Mouse (Mus musculus): ENCODE data around the gene Cass4.

Gene Cass4

GRCm38 (mm10) chr2:172440640-172441005 lies 47.0 kb downstream of the Cass4 start:
- DNase-seq (ENCODE audit: low spot score in 2 of 2), result no peak

GRCm38 (mm10) chr2:172441176-172441575 lies 47.6 kb downstream of the Cass4 start:
- DNase-seq (ENCODE audit: low spot score in 2 of 2), result no peak

- no peak for DNase-seq (ENCODE audit: low spot score in 2 of 2)
Measured at GRCm38 (mm10) chr2:172445617-172446016, 52.0 kb downstream of the Cass4 start.

- peak in 1 of 2 experiments; percentile 18 for DNase-seq (ENCODE audit: low spot score in 2 of 2)
Measured at GRCm38 (mm10) chr2:172447317-172447716, 53.7 kb downstream of the Cass4 start.

- DNase-seq (ENCODE audit: low spot score in 2 of 2), result peak in 1 of 2 experiments; percentile 19
Measured at GRCm38 (mm10) chr2:172448329-172448728, 54.7 kb downstream of the Cass4 start.

- no peak for DNase-seq (ENCODE audit: low spot score in 2 of 2)
Measured at GRCm38 (mm10) chr2:172450640-172451039, 57.0 kb downstream of the Cass4 start.

GRCm38 (mm10) chr2:172452031-172452430 lies 58.4 kb downstream of the Cass4 start:
- DNase-seq (ENCODE audit: low spot score in 2 of 2), result no peak

- no peak for DNase-seq (ENCODE audit: low spot score in 2 of 2)
Measured at GRCm38 (mm10) chr2:172452458-172452857, 58.9 kb downstream of the Cass4 start.

GRCm38 (mm10) chr2:172458496-172458895 lies 64.9 kb downstream of the Cass4 start, which contains the start of gene Gcnt7:
TSS of gene Gcnt7 (minus strand) at chr2:172458596.
- no peak for DNase-seq (ENCODE audit: low spot score in 2 of 2)

- DNase-seq (ENCODE audit: low spot score in 2 of 2), result no peak
Measured at GRCm38 (mm10) chr2:172460647-172461046, 67.1 kb downstream of the Cass4 start.

- DNase-seq (ENCODE audit: low spot score in 2 of 2), result no peak
Measured at GRCm38 (mm10) chr2:172462813-172463212, 69.2 kb downstream of the Cass4 start.

- no peak for DNase-seq (ENCODE audit: low spot score in 2 of 2)
Measured at GRCm38 (mm10) chr2:172466427-172467132, 73.0 kb downstream of the Cass4 start.

- no peak for DNase-seq (ENCODE audit: low spot score in 2 of 2)
Measured at GRCm38 (mm10) chr2:172467206-172467605, 73.6 kb downstream of the Cass4 start.

GRCm38 (mm10) chr2:172468346-172468819 lies 74.8 kb downstream of the Cass4 start:
- peak in 1 of 2 experiments; percentile 20 for DNase-seq (ENCODE audit: low spot score in 2 of 2)

- no peak for DNase-seq (ENCODE audit: low spot score in 2 of 2)
Measured at GRCm38 (mm10) chr2:172472318-172472717, 78.7 kb downstream of the Cass4 start, which contains the start of gene Fam209. TSS of gene Fam209 (plus strand) at chr2:172472520.

- peak in 1 of 2 experiments; percentile 20 for DNase-seq (ENCODE audit: low spot score in 2 of 2)
Measured at GRCm38 (mm10) chr2:172473591-172473990, 80.0 kb downstream of the Cass4 start.

GRCm38 (mm10) chr2:172474970-172475369 lies 81.4 kb downstream of the Cass4 start:
- DNase-seq (ENCODE audit: low spot score in 2 of 2), result peak in 1 of 2 experiments; percentile 24

- no peak for DNase-seq (ENCODE audit: low spot score in 2 of 2)
Measured at GRCm38 (mm10) chr2:172476707-172477260, 83.2 kb downstream of the Cass4 start.

GRCm38 (mm10) chr2:172477350-172477749 lies 83.8 kb downstream of the Cass4 start:
- DNase-seq (ENCODE audit: low spot score in 2 of 2), result no peak

- DNase-seq (ENCODE audit: low spot score in 2 of 2), result no peak
Measured at GRCm38 (mm10) chr2:172477860-172478259, 84.3 kb downstream of the Cass4 start.

GRCm38 (mm10) chr2:172480296-172480695 lies 86.7 kb downstream of the Cass4 start:
- DNase-seq (ENCODE audit: low spot score in 2 of 2), result no peak

- DNase-seq (ENCODE audit: low spot score in 2 of 2), result no peak
Measured at GRCm38 (mm10) chr2:172481654-172482385, 88.2 kb downstream of the Cass4 start.

Measured in urinary bladder, postnatal 36 days (tissue).